10 mouse cellular contexts compared by ENCODE assay signal in genomic region chr15:96272356-96272755, GRCm38 (mm10). TPM values are rescaled to one million over a fixed set of nuclear protein-coding genes. Genes with fewer than 3 reads are reported as not detected.
DNase-seq lines count a peak whose midpoint lies in the region; ATAC-seq and TF ChIP-seq lines count a peak whose summit lies in the region.
"Had no signal": no experiment of that assay in that cellular context is flagged by ENCODE, and none has a peak within 500 bp of the region (broad histone marks: within the 10 kb centered on the region; RNA-seq: fewer than 3 reads in every experiment).

No protein-coding gene starts in this region.

- no peaks in the 10 kb centered on the region for H3K9me3 ChIP-seq in heart, embryonic 11.5 days (replicated peaks; ENCODE audit: control insufficient read depth, low read length)
- H3K9me3 ChIP-seq in heart, embryonic 10.5 days: no peaks in the 10 kb centered on the region
- no peaks in the 10 kb centered on the region for H3K9me3 ChIP-seq in midbrain, embryonic 12.5 days
- peaks cover 18% of the 10 kb centered on the region for H3K9me3 ChIP-seq in midbrain, embryonic 10.5 days (replicated peaks)
- peaks cover 4% of the 10 kb centered on the region; the same call in 1 of the 2 replicates for H3K9me3 ChIP-seq in heart, postnatal 0 days (replicated peaks; ENCODE audit: control insufficient read depth, low read length)
- no peaks in the 10 kb centered on the region; the same call in 1 of the 2 replicates for H3K9me3 ChIP-seq in liver, embryonic 12.5 days (replicated peaks)

- no peak overlapping the region for H3K4me3 ChIP-seq in heart, embryonic 11.5 days (ENCODE audit: low read depth, low read length)
- H3K4me3 ChIP-seq in heart, embryonic 10.5 days: no peak overlapping the region
- no peak overlapping the region for H3K4me3 ChIP-seq in midbrain, embryonic 12.5 days
- H3K4me3 ChIP-seq in midbrain, embryonic 10.5 days: no peak overlapping the region
- no peak overlapping the region for H3K4me3 ChIP-seq in heart, postnatal 0 days (ENCODE audit: low read depth, low read length)
- H3K4me3 ChIP-seq in liver, embryonic 12.5 days: no peak overlapping the region

- TF ChIP-seq EP300 in heart, postnatal 0 days (IDR thresholded peaks at IDR 0.05; ENCODE audit: low read depth): no peak

- H3K4me2 ChIP-seq in heart, embryonic 11.5 days: no peak overlapping the region
- no peak overlapping the region for H3K4me2 ChIP-seq in midbrain, embryonic 12.5 days (replicated peaks)
- no peak overlapping the region; the same call in 1 of the 2 replicates for H3K4me2 ChIP-seq in heart, postnatal 0 days (ENCODE audit: low read depth, low read length)
- no peak overlapping the region for H3K4me2 ChIP-seq in liver, embryonic 12.5 days

- WGBS in heart, embryonic 11.5 days (ENCODE audit: insufficient replicate concordance): 72% methylated on average over 11 of the region's 11 CpGs
- WGBS in heart, embryonic 10.5 days: 78% methylated on average over 11 of the region's 11 CpGs
- 88% methylated on average over 11 of the region's 11 CpGs for WGBS in midbrain, embryonic 12.5 days
- WGBS in midbrain, embryonic 10.5 days: 92% methylated on average over 11 of the region's 11 CpGs
- 62% methylated on average over 11 of the region's 11 CpGs for whole genome bisulfite sequencing in heart, postnatal 0 days
- WGBS in liver, embryonic 12.5 days (ENCODE audit: insufficient replicate concordance): 89% methylated on average over 11 of the region's 11 CpGs

- no peaks in the 10 kb centered on the region for H3K27me3 ChIP-seq in heart, embryonic 11.5 days (ENCODE audit: control insufficient read depth, insufficient read depth, low read length)
- no peaks in the 10 kb centered on the region for H3K27me3 ChIP-seq in heart, embryonic 10.5 days (ENCODE audit: insufficient read depth, poor library complexity, severe bottlenecking)
- H3K27me3 ChIP-seq in midbrain, embryonic 12.5 days: no peaks in the 10 kb centered on the region
- H3K27me3 ChIP-seq in midbrain, embryonic 10.5 days (ENCODE audit: low read depth, poor library complexity, severe bottlenecking): no peaks in the 10 kb centered on the region
- H3K27me3 ChIP-seq in heart, postnatal 0 days (ENCODE audit: control insufficient read depth, insufficient read depth, low read length): no peaks in the 10 kb centered on the region
- H3K27me3 ChIP-seq in liver, embryonic 12.5 days (replicated peaks): no peaks in the 10 kb centered on the region

- 0 out of 2 replicates have a peak, but pooled peaks have one; percentile 51 for ATAC-seq in heart, embryonic 11.5 days (replicated peaks; ENCODE audit: insufficient number of reproducible peaks, low FRiP score, low TSS enrichment)
- 0 out of 2 replicates have a peak, but pooled peaks have one; percentile 23 for ATAC-seq in midbrain, embryonic 12.5 days (ENCODE audit: low FRiP score, low read depth)
- no peak for ATAC-seq in heart, postnatal 0 days (ENCODE audit: insufficient read depth, low read depth)
- no peak for ATAC-seq in megakaryocyte-erythroid progenitor cell, adult 5-6 weeks (replicated peaks; ENCODE audit: low FRiP score, low TSS enrichment, poor library complexity, severe bottlenecking)
- no peak for ATAC-seq in liver, embryonic 12.5 days

- H3K36me3 ChIP-seq in heart, embryonic 11.5 days (ENCODE audit: control insufficient read depth, insufficient read depth, low read length): peaks cover 5% of the 10 kb centered on the region
- H3K36me3 ChIP-seq in heart, embryonic 10.5 days: peaks cover 45% of the 10 kb centered on the region
- H3K36me3 ChIP-seq in midbrain, embryonic 12.5 days: peaks cover 47% of the 10 kb centered on the region
- H3K36me3 ChIP-seq in midbrain, embryonic 10.5 days: peaks cover 89% of the 10 kb centered on the region
- peaks cover 24% of the 10 kb centered on the region for H3K36me3 ChIP-seq in heart, postnatal 0 days (replicated peaks; ENCODE audit: control insufficient read depth, insufficient read depth, low read length)
- peaks cover 59% of the 10 kb centered on the region for H3K36me3 ChIP-seq in liver, embryonic 12.5 days

- H3K9ac ChIP-seq in heart, embryonic 11.5 days (ENCODE audit: low read depth, low read length): no peak overlapping the region
- no peak overlapping the region for H3K9ac ChIP-seq in midbrain, embryonic 12.5 days (replicated peaks)
- H3K9ac ChIP-seq in heart, postnatal 0 days (replicated peaks; ENCODE audit: low read depth, low read length): no peak overlapping the region
- H3K9ac ChIP-seq in liver, embryonic 12.5 days: no peak overlapping the region

- TF ChIP-seq POLR2A in brain, embryonic 14.5 days (IDR thresholded peaks at IDR 0.05; ENCODE audit: borderline replicate concordance, extremely low read depth, insufficient read depth, insufficient read length, poor library complexity, severe bottlenecking): no peak

- no peak for TF ChIP-seq CTCF in brain, embryonic 14.5 days (IDR thresholded peaks at IDR 0.05; ENCODE audit: borderline replicate concordance, extremely low read depth, insufficient read depth, insufficient read length)
- no peak for TF ChIP-seq CTCF in heart, postnatal 0 days (IDR thresholded peaks at IDR 0.05; ENCODE audit: low read depth)

- DNase-seq in heart, embryonic 10.5 days (ENCODE audit: low spot score): no peak
- DNase-seq in midbrain, embryonic 10.5 days (ENCODE audit: low spot score): no peak
- peak; percentile 53 for DNase-seq in brain, embryonic 14.5 days (ENCODE audit: low read depth)
- DNase-seq in heart, postnatal 0 days (ENCODE audit: low spot score): peak; percentile 7
- DNase-seq: embryo, embryonic 11 days; gastrocnemius, postnatal 14 days had no signal

- peak overlapping the region; percentile 22; the same call in 1 of the 2 replicates for H3K27ac ChIP-seq in heart, embryonic 11.5 days (ENCODE audit: low read depth, low read length)
- no peak overlapping the region for H3K27ac ChIP-seq in heart, embryonic 10.5 days
- H3K27ac ChIP-seq in midbrain, embryonic 12.5 days (replicated peaks): no peak overlapping the region
- H3K27ac ChIP-seq in midbrain, embryonic 10.5 days (replicated peaks): no peak overlapping the region
- H3K27ac ChIP-seq in heart, postnatal 0 days (ENCODE audit: low read depth): no peak overlapping the region
- H3K27ac ChIP-seq in liver, embryonic 12.5 days: no peak overlapping the region

- peaks cover 42% of the 10 kb centered on the region for H3K4me1 ChIP-seq in heart, embryonic 11.5 days (ENCODE audit: control insufficient read depth, insufficient read depth, low read length)
- peaks cover 64% of the 10 kb centered on the region for H3K4me1 ChIP-seq in heart, embryonic 10.5 days
- peaks cover 8% of the 10 kb centered on the region; the same call in 1 of the 2 replicates for H3K4me1 ChIP-seq in midbrain, embryonic 12.5 days
- peaks cover 4% of the 10 kb centered on the region; the same call in 1 of the 2 replicates for H3K4me1 ChIP-seq in midbrain, embryonic 10.5 days
- peaks cover 35% of the 10 kb centered on the region for H3K4me1 ChIP-seq in heart, postnatal 0 days (ENCODE audit: control insufficient read depth, insufficient read depth)
- peaks cover 31% of the 10 kb centered on the region for H3K4me1 ChIP-seq in liver, embryonic 12.5 days

RNA-seq across cellular contexts. Expression of gene Arid2, which starts 15.0 kb away (rescaled TPM):
- 22.0 and 22.6 TPM in 2 replicates for polyA plus RNA-seq in heart, embryonic 11.5 days (2014; fragmentation: Nextera tagmentation; extraction: Ambion mirVana)
- polyA plus RNA-seq in heart, embryonic 10.5 days (2016; fragmentation: Nextera tagmentation; extraction: Ambion mirVana): 18.3 and 22.0 TPM in 2 replicates
- 35.1 and 37.5 TPM in 2 replicates for polyA plus RNA-seq in midbrain, embryonic 12.5 days (2016; fragmentation: Nextera tagmentation; extraction: Ambion mirVana)
- 26.2 and 27.6 TPM in 2 replicates for polyA plus RNA-seq in midbrain, embryonic 10.5 days (2016; fragmentation: Nextera tagmentation; extraction: Ambion mirVana)
- 34.8 and 44.2 TPM in 2 replicates for polyA plus RNA-seq in brain, embryonic 14.5 days (2012; rRNA removed)
- total RNA-seq in heart, postnatal 0 days (2014; rRNA removed; ENCODE audit: low replicate concordance): 28.4 and 39.8 TPM in 2 replicates
- polyA plus RNA-seq in heart, postnatal 0 days (2015; fragmentation: Nextera tagmentation; extraction: Ambion mirVana): 8.2 and 8.7 TPM in 2 replicates
- 91.7 and 92.2 TPM in 2 replicates for total RNA-seq in megakaryocyte-erythroid progenitor cell, adult 5-6 weeks (2014; fragmentation: Nextera tagmentation)
- total RNA-seq in megakaryocyte-erythroid progenitor cell, adult 5-6 weeks (2017): 46.8 and 64.6 TPM in 2 replicates
- 14.1 and 14.5 TPM in 2 replicates for polyA plus RNA-seq in liver, embryonic 12.5 days (2016; fragmentation: Nextera tagmentation; extraction: Ambion mirVana)

Comparison
In these comparisons a context has a peak if more than half of its experiments do, and no peak if none do; other contexts are left out.
1. ATAC-seq: peak in heart, embryonic 11.5 days (single experiment) and midbrain, embryonic 12.5 days (single experiment); none in heart, postnatal 0 days (single experiment), megakaryocyte-erythroid progenitor cell, adult 5-6 weeks (single experiment) and liver, embryonic 12.5 days (single experiment).
2. DNase-seq: peak in brain, embryonic 14.5 days (single experiment) and heart, postnatal 0 days (single experiment); none in heart, embryonic 10.5 days (single experiment) and midbrain, embryonic 10.5 days (single experiment).